ENCODE assay signal across 13 mouse cellular contexts in the genomic region with DNA sequence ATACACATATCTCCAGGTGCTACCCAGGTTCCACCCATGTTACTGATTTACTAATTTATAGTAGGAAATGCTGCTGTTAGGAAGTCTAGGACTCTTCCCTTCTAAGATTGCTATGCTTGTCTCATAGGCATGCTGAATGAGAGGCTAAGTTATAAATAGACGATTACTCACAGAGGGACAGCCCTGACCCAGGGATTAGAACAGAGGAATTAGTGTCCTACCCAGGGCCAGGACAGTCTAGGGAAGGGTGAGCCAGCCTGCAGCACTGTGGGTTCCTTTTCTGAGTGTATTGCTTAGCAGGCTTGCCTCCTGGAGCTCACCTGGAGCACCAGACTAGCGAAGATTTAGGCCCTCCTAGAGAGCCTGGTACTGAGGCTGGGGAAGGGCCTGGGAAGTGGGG. TPM values are rescaled to one million over a fixed set of nuclear protein-coding genes. Genes with fewer than 3 reads are reported as not detected.
A peak's percentile ranks its signal among the peaks of the same experiment; 100 is the strongest.
DNase-seq lines count a peak whose midpoint lies in the region; ATAC-seq lines count a peak whose summit lies in the region.
"Had no signal": no experiment of that assay in that cellular context is flagged by ENCODE, and none has a peak within 500 bp of the region (broad histone marks: within the 10 kb centered on the region; RNA-seq: fewer than 3 reads in every experiment).

No protein-coding gene starts in this region.

- 0 out of 2 replicates have a peak, but pooled peaks have one; percentile 29 for ATAC-seq in embryonic facial prominence, embryonic 15.5 days (ENCODE audit: insufficient number of reproducible peaks, low FRiP score, low TSS enrichment, low read depth)
- no peak for ATAC-seq in heart, embryonic 13.5 days (ENCODE audit: extremely low read depth, insufficient number of reproducible peaks, low FRiP score, low TSS enrichment)

- H3K9ac ChIP-seq in embryonic facial prominence, embryonic 15.5 days, result no peak overlapping the region
- peak overlapping the region; percentile 69 for H3K9ac ChIP-seq in heart, embryonic 13.5 days
- H3K9ac ChIP-seq: limb, embryonic 13.5 days had no signal

- no peak overlapping the region for H3K4me3 ChIP-seq in embryonic facial prominence, embryonic 15.5 days (replicated peaks)
- no peak overlapping the region for H3K4me3 ChIP-seq in heart, embryonic 13.5 days
- H3K4me3 ChIP-seq: limb, embryonic 13.5 days; midbrain, embryonic 10.5 days had no signal

- WGBS in embryonic facial prominence, embryonic 15.5 days, result 84% methylated on average over 2 of the region's 2 CpGs
- 57% methylated on average over 2 of the region's 2 CpGs for WGBS in heart, embryonic 13.5 days

- no peaks in the 10 kb centered on the region for H3K27me3 ChIP-seq in embryonic facial prominence, embryonic 15.5 days
- H3K27me3 ChIP-seq in heart, embryonic 13.5 days (replicated peaks), result no peaks in the 10 kb centered on the region
- H3K27me3 ChIP-seq: limb, embryonic 13.5 days had no signal

- H3K9me3 ChIP-seq in embryonic facial prominence, embryonic 15.5 days (replicated peaks), result no peaks in the 10 kb centered on the region
- no peaks in the 10 kb centered on the region for H3K9me3 ChIP-seq in heart, embryonic 13.5 days
- H3K9me3 ChIP-seq: limb, embryonic 13.5 days; midbrain, embryonic 10.5 days had no signal

- H3K27ac ChIP-seq in embryonic facial prominence, embryonic 15.5 days (replicated peaks), result no peak overlapping the region
- peak overlapping the region; percentile 80 for H3K27ac ChIP-seq in heart, embryonic 13.5 days (replicated peaks)
- H3K27ac ChIP-seq: limb, embryonic 13.5 days; midbrain, embryonic 10.5 days had no signal

- intact Hi-C loops in heart, postnatal 25 days (cut with DNase I), result no loop called here

- peaks cover 66% of the 10 kb centered on the region for H3K36me3 ChIP-seq in embryonic facial prominence, embryonic 15.5 days
- peaks cover 82% of the 10 kb centered on the region for H3K36me3 ChIP-seq in heart, embryonic 13.5 days

- peak; percentile 51 to 62 for DNase-seq in heart, adult 18-20 months
- no peak for DNase-seq in heart, postnatal 25 days (ENCODE audit: low spot score)
- peak; percentile 76 for DNase-seq in skeletal muscle tissue, adult 2 months (ENCODE audit: low read depth, low spot score)
- DNase-seq in kidney, adult 18-20 months, result no peak
- DNase-seq in spleen, adult 12 weeks (ENCODE audit: low spot score), result no peak
- DNase-seq: lung, adult 2 months had no signal

- no peaks in the 10 kb centered on the region for H3K4me1 ChIP-seq in embryonic facial prominence, embryonic 15.5 days
- H3K4me1 ChIP-seq in heart, embryonic 13.5 days, result peaks cover 14% of the 10 kb centered on the region
- H3K4me1 ChIP-seq: limb, embryonic 13.5 days had no signal

- H3K4me2 ChIP-seq in embryonic facial prominence, embryonic 15.5 days (replicated peaks), result no peak overlapping the region
- no peak overlapping the region for H3K4me2 ChIP-seq in heart, embryonic 13.5 days
- H3K4me2 ChIP-seq: limb, embryonic 13.5 days had no signal

RNA-seq across cellular contexts. Expression of a gene that starts 9.1 kb away (rescaled TPM):
- total RNA-seq in heart, adult 18-20 months (2021), result 10 to 100 TPM; 37.1 to 40.8 TPM
- total RNA-seq in heart, postnatal 25 days (2021), result 10 to 100 TPM; 41.1 to 48.6 TPM
- 20.3 and 23.2 TPM in 2 replicates for polyA plus RNA-seq in embryonic facial prominence, embryonic 15.5 days (2015; fragmentation: Nextera tagmentation; extraction: Ambion mirVana)
- polyA plus RNA-seq in heart, embryonic 13.5 days (2015; fragmentation: Nextera tagmentation; extraction: Ambion mirVana), result 18.4 and 21.3 TPM in 2 replicates

RNA-seq across cellular contexts. Expression of a gene that starts 34.3 kb away (rescaled TPM):
- total RNA-seq in heart, adult 18-20 months (2021), result not detected
- not detected for total RNA-seq in heart, postnatal 25 days (2021)
- polyA plus RNA-seq in embryonic facial prominence, embryonic 15.5 days (2015; fragmentation: Nextera tagmentation; extraction: Ambion mirVana), result 0.12 TPM in 1 of 2 replicates, not detected in the other
- 0.04 and 0.09 TPM in 2 replicates for polyA plus RNA-seq in heart, embryonic 13.5 days (2015; fragmentation: Nextera tagmentation; extraction: Ambion mirVana)
- total RNA-seq: common myeloid progenitor, adult 5-6 weeks had no signal
- polyA plus RNA-seq: kidney, embryonic 14.5 days; limb, embryonic 13.5 days; lung, adult 2 months; urinary bladder, adult 2 months had no signal

Comparison
In these comparisons a context has a peak if more than half of its experiments do, and no peak if none do; other contexts are left out.
1. DNase-seq: peak in heart, adult 18-20 months (2 of 2) and skeletal muscle tissue, adult 2 months (single experiment); none in heart, postnatal 25 days (single experiment), kidney, adult 18-20 months (single experiment) and spleen, adult 12 weeks (single experiment).